Mouse (Mus musculus) midbrain, embryonic 16.5 days (tissue): ENCODE data around the gene 9430015G10Rik. TPM values are rescaled to one million over a fixed set of nuclear protein-coding genes. Genes with fewer than 3 reads are reported as not detected.

Experiments
- ATAC-seq: fragments of 200-750 bp; cut with Nextera tagmentation; 2 replicates; pipeline ENCODE4 v1.8.0; 2017; ENCODE audit warnings: moderate TSS enrichment
- H3K27ac ChIP-seq: fragments of 300-500 bp; sonication (generic); 2 replicates; pipeline ENCODE4 v1.5.1; 2014; ENCODE audit warnings: mild to moderate bottlenecking, low read length, mixed read lengths
- H3K27me3 ChIP-seq: fragments of 300-500 bp; sonication (generic); 2 replicates; pipeline ENCODE4 v1.6.1; 2014; ENCODE audit warnings: low read depth, low read length, mixed read lengths; ENCODE audit not compliant: control insufficient read depth, insufficient read depth
- H3K36me3 ChIP-seq: fragments of 300-500 bp; sonication (generic); 2 replicates; pipeline ENCODE4 v1.6.1; 2014; ENCODE audit warnings: mild to moderate bottlenecking, low read length, moderate library complexity, mixed read lengths; ENCODE audit not compliant: control insufficient read depth, insufficient read depth
- H3K4me1 ChIP-seq: fragments of 300-500 bp; sonication (generic); 2 replicates; pipeline ENCODE4 v1.6.1; 2014; ENCODE audit warnings: mild to moderate bottlenecking, low read length, mixed read lengths; ENCODE audit not compliant: control insufficient read depth, insufficient read depth
- H3K4me2 ChIP-seq: fragments of 300-500 bp; sonication (generic); 2 replicates; pipeline ENCODE4 v1.6.1; 2014; ENCODE audit warnings: mild to moderate bottlenecking, low read length, mixed read lengths
- H3K4me3 ChIP-seq: fragments of 300-500 bp; sonication (generic); 2 replicates; pipeline ENCODE4 v1.5.1; 2014; ENCODE audit warnings: low read depth, mild to moderate bottlenecking, low read length, moderate library complexity, mixed read lengths
- H3K9ac ChIP-seq: fragments of 300-500 bp; sonication (generic); 2 replicates; pipeline ENCODE4 v1.6.1; 2014; ENCODE audit warnings: low read depth, low read length, mixed read lengths
- H3K9me3 ChIP-seq: fragments of 300-500 bp; sonication (generic); replicated peaks from 2 replicates; pipeline ENCODE4 v1.6.1; 2014; ENCODE audit warnings: mild to moderate bottlenecking, low read length, mixed read lengths; ENCODE audit not compliant: control insufficient read depth, poor library complexity, severe bottlenecking
- WGBS: fragments of 180-500 bp; shearing (Covaris S2); extraction: QIAGEN DNeasy Blood & Tissue Kit; methylation state at CpG from one replicate; pipeline ENCODE4 v1.1.7; 2014; 5-methylcytosine and 5-hydroxymethylcytosine counted together
- polyA plus RNA-seq: library from polyadenylated mRNA; unstranded; fragments of >200 nt; fragmentation: Nextera tagmentation; extraction: Ambion mirVana; gene quantifications from 2 replicates; pipeline ENCODE4 v1.2.1, GENCODE M21; 2015

Gene 9430015G10Rik
- polyA plus RNA-seq, 1 experiment from 2014 or later: 38.6 TPM

DNA sequence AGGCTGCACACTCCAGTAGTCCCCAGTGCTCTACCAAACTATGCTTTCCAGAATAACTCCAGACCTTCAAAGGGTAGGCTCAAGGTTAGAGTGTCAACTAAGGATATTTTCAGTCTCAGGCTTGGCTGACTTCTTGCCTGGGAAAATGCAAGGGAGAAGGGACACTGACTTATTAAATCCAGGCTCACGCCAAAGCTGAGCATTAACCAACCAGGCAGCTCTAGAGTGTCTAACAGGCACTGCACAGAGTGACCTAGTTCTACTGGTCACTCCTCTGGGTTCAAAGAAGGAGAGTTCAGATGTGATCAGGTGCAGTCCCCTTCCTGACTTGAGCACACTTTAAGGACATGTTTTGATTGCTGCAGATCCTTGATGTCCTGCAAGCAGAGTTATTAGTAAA, 17.0 kb upstream of the 9430015G10Rik start:
- Histone ChIP-seq H3K4me1 (no peaks in the 10 kb centered on the region), H3K27me3 (no peaks in the 10 kb centered on the region), H3K36me3 (no peaks in the 10 kb centered on the region), H3K27ac (no peak overlapping the region), H3K4me3 (no peak overlapping the region), H3K9me3 (no peaks in the 10 kb centered on the region), H3K4me2 (no peak overlapping the region), H3K9ac (no peak overlapping the region)
- ATAC-seq: no peak
- WGBS: 91% methylated on average over 1 of the region's 1 CpGs

DNA sequence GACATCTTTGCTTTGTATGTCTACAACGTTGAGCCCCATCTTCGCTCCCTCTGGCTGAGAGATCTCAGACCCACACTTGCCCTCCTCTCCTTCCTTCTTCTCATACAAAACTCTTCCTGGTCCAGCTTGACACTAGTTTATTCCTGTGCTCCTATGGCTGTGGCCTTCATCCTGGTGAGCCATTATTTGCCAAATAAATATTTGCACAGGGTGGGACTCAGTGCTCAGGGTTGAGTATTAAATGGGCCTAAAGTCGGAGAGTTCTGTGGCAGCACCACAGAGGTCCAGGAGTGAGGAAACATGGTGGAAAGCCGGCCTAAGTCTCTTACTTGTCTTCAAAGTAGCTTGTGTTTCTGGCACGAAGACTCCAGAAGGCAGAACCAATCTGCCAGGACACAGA, 16.0 kb upstream of the 9430015G10Rik start:
- Histone ChIP-seq H3K4me3 (no peak overlapping the region), H3K36me3 (no peaks in the 10 kb centered on the region), H3K27ac (no peak overlapping the region), H3K4me2 (no peak overlapping the region), H3K9ac (no peak overlapping the region), H3K9me3 (no peaks in the 10 kb centered on the region), H3K4me1 (no peaks in the 10 kb centered on the region), H3K27me3 (no peaks in the 10 kb centered on the region)
- WGBS: 87% methylated on average over 5 of the region's 5 CpGs
- no peak for ATAC-seq

DNA sequence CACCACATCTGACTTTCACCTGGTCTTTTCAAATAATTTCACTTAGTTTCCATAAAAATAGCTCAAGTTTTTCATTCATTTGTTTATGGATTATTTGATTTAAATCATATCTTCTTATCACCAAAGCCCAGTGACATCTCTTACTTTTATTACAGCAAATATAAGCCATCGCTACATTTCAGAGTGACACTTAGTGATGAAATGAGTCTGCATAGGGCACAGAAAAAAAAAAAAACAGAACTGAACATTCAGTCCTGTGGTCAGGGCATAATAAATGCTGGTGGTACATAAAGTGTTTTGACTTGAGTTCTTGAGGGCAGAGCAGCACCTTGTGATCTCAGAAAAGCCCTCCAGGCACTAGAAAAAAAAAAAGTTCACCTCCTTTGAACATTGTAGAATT, 13.6 kb upstream of the 9430015G10Rik start:
- H3K4me2 ChIP-seq: no peak overlapping the region
- H3K4me3 ChIP-seq: no peak overlapping the region
- H3K4me1 ChIP-seq: no peaks in the 10 kb centered on the region
- H3K9ac ChIP-seq: no peak overlapping the region
- H3K9me3 ChIP-seq: no peaks in the 10 kb centered on the region
- no peak overlapping the region for H3K27ac ChIP-seq
- no peak for ATAC-seq
- no peaks in the 10 kb centered on the region for H3K36me3 ChIP-seq
- no peaks in the 10 kb centered on the region for H3K27me3 ChIP-seq
- 95% methylated on average over 1 of the region's 1 CpGs for WGBS

DNA sequence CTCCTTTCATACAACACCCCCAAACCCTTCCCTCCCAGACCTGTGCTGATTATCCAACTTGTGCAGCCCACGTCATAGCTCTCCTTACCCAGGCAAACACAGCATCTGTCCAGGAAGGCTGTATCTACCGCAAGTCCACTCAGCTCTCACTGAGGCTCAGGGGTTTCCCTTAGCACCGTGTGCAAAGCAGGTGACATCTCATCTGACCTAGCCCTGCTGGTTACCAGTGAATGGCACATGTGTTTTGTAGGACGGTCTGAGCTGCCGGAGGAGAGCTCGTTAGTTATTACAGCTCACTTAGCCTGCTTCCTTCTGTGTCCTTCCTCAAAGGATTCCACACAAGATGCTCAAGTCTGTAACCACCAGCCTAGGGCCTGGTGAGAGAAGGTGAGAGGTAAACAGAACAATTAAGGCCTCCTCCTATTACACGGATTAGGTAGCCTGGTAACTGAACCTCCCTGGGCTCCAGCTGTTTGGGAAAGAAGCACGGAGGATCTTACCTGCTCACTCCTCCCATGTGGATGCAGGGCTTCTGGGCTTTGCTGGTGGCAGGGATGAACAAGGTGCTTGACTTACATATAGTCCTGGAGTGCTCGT, 11.9 kb upstream of the 9430015G10Rik start:
- Histone ChIP-seq H3K4me2 (no peak overlapping the region), H3K4me1 (no peaks in the 10 kb centered on the region), H3K36me3 (no peaks in the 10 kb centered on the region), H3K9ac (no peak overlapping the region), H3K9me3 (no peaks in the 10 kb centered on the region), H3K27me3 (no peaks in the 10 kb centered on the region), H3K27ac (no peak overlapping the region), H3K4me3 (no peak overlapping the region)
- WGBS: 68% methylated on average over 9 of the region's 9 CpGs
- ATAC-seq: no peak

DNA sequence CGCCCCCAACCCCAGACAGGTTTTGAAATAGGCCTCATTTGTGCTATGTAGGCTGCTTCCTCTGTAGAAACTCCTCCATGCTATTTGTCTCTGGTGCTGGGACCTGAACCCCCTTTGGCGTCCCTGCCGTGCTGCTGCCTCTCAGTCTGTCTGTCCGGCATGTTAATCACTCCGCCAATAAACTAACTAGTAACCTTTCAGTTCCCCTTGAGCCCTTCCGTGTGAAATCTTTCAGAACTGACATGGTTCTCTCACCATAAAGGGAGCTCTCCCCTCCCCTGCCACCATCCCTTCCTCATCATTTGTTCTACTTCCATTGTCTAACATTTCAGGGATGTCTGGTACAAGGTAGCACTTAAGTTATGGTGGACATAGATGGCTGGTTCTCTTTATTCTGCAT, 10.4 kb upstream of the 9430015G10Rik start:
- no peak overlapping the region for H3K27ac ChIP-seq
- no peak overlapping the region for H3K4me3 ChIP-seq
- H3K27me3 ChIP-seq: no peaks in the 10 kb centered on the region
- WGBS: 72% methylated on average over 6 of the region's 6 CpGs
- H3K9ac ChIP-seq: no peak overlapping the region
- no peak overlapping the region for H3K4me2 ChIP-seq
- ATAC-seq: no peak
- H3K4me1 ChIP-seq: no peaks in the 10 kb centered on the region
- H3K36me3 ChIP-seq: no peaks in the 10 kb centered on the region
- H3K9me3 ChIP-seq: no peaks in the 10 kb centered on the region

DNA sequence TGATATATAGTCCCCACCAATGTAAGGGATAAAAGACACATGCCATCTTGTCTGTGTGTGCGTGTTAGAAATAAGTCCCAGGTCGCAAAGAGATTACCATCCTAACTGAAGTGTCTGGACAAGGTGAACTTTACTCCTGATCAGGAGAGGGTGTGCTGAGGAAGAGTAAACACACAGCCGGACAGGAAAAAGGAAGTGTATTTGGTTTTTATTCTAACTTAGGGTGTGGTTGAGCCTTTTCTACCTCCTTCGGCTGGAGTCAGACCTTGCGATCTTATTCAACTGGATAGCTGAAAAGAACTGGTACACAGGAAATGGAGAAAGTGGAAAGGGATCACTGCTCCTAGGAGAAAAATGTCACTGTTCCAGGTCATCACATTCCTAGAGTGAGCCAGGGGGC, 9.3 kb upstream of the 9430015G10Rik start:
- no peaks in the 10 kb centered on the region for H3K4me1 ChIP-seq
- no peaks in the 10 kb centered on the region for H3K36me3 ChIP-seq
- no peak for ATAC-seq
- no peak overlapping the region for H3K4me3 ChIP-seq
- no peak overlapping the region for H3K9ac ChIP-seq
- no peaks in the 10 kb centered on the region for H3K27me3 ChIP-seq
- no peaks in the 10 kb centered on the region for H3K9me3 ChIP-seq
- H3K27ac ChIP-seq: no peak overlapping the region
- WGBS: 90% methylated on average over 5 of the region's 5 CpGs
- no peak overlapping the region for H3K4me2 ChIP-seq

DNA sequence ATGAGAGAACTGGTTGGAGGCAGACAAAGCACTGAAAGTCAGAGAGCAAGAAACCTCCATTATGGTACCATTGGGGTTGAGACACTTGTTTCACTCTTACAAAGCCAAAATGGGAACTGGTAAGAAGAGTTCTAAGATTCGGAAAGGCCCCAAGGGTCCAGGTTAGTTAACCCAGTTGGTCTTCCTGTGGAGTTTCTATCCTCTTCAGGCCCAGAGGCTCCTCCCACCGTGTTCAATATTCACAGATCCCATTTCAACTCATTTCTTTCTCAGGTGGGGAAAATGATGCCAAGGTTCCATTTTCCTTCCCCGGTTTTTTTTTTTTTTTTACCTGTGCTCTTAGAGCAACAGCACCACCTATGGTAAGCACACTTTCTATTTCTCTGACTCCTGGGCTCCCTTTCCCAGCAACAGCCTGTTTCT, 8.3 kb upstream of the 9430015G10Rik start:
- H3K27ac ChIP-seq: no peak overlapping the region
- H3K4me3 ChIP-seq: no peak overlapping the region
- H3K4me2 ChIP-seq: no peak overlapping the region
- H3K36me3 ChIP-seq: no peaks in the 10 kb centered on the region
- H3K9me3 ChIP-seq: no peaks in the 10 kb centered on the region
- no peak for ATAC-seq
- WGBS: 47% methylated on average over 3 of the region's 3 CpGs
- H3K27me3 ChIP-seq: no peaks in the 10 kb centered on the region
- H3K4me1 ChIP-seq: no peaks in the 10 kb centered on the region
- H3K9ac ChIP-seq: no peak overlapping the region

DNA sequence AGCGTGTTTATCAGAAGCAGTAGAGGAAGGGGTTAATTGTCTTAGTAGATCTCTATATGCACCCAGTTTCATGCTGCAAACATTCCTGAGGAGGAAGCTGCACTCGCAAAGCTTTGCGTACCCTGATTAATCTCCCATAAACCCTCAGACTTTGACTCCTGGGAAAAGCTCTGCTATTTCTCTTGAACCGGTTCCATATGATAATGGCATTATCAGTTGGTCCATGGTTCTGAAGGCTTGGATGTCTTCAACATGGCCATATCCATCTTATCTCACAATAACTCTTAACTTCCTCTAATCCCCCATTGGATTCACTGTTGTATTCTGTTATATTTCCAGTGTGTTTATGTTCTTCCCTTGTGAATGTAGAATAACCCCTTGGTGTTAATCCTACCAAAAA, 6.4 kb upstream of the 9430015G10Rik start:
- Histone ChIP-seq H3K27ac (no peak overlapping the region), H3K9ac (no peak overlapping the region), H3K36me3 (no peaks in the 10 kb centered on the region), H3K4me2 (no peak overlapping the region), H3K9me3 (no peaks in the 10 kb centered on the region), H3K4me3 (no peak overlapping the region), H3K27me3 (no peaks in the 10 kb centered on the region), H3K4me1 (no peaks in the 10 kb centered on the region)
- no peak for ATAC-seq
- 86% methylated on average over 4 of the region's 4 CpGs for whole genome bisulfite sequencing

DNA sequence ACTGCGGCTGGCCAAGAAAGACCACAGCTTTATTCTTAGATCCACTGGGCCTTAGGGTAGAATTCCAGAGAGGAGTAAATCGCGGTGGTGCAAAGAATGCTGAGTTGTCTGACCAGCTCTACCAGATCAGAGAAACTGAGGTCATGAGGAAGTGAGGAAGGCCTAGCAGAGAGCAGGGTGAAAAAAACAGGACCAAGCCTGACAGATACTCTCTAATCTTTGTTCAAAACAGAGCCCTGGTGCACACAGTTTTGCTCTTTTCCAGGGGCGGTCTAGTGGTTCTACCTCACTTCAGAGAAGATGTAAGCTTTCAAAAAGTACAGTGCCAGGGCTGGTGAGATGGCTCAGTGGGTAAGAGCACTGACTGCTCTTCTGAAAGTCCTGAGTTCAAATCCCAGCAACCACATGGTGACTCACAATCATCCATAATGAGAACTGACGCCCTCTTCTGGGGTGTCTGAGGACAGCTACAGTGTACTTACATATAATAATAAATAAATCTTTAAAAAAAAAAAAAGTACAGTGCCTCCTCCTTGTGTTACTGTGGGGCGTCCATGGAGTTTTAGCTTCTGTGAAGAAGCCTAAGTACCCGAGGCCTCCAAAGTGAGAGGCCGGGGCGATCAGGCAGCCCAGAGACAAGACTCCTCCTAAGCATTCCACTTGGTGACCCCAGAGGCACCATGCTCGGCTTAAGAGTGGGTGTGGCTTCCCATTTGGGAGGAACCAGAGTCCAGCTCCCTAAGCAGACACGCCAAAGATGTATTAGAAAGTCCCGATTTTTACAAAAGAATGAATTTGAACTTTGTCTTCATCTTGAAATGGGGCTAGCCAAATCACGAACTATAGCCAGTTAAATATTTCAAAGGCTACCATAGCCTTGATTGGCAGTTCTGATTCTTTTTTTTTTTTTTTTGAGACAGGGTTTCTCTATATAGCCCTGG, 906 bp upstream of the 9430015G10Rik start:
- peak overlapping the region; percentile 66 for H3K4me3 ChIP-seq
- H3K27ac ChIP-seq: peak overlapping the region; percentile 82
- peak; percentile 32; the same call in 1 of the 2 replicates for ATAC-seq
- no peaks in the 10 kb centered on the region for H3K36me3 ChIP-seq
- peak overlapping the region; percentile 69 for H3K4me2 ChIP-seq
- peak overlapping the region; percentile 74 for H3K9ac ChIP-seq
- no peaks in the 10 kb centered on the region for H3K9me3 ChIP-seq
- peaks cover 10% of the 10 kb centered on the region for H3K4me1 ChIP-seq
- no peaks in the 10 kb centered on the region for H3K27me3 ChIP-seq
- WGBS: 32% methylated on average over 13 of the region's 13 CpGs
